Mouse (Mus musculus): ENCODE measurements around the gene Xlr3b. TPM values are rescaled to one million over a fixed set of nuclear protein-coding genes. Genes with fewer than 3 reads are reported as not detected.
"Not testable (repeated sequence)": the region's sequence is repeated elsewhere in the genome, so short reads cannot be mapped to it uniquely, and the experiment has no call there.

Xlr3b gene
- total RNA-seq (2021), result 1 to 10 TPM; 2.8 to 3.3 TPM

- peak; percentile 2 to 12 for DNase-seq
- intact Hi-C loops (cut with DNase I), result not testable (repeated sequence)
Observed at GRCm38 (mm10) chrX:73191934-73192333, at the start of gene Xlr3b. Gene Xlr3b (plus strand): TSS chrX:73192207.

DNA sequence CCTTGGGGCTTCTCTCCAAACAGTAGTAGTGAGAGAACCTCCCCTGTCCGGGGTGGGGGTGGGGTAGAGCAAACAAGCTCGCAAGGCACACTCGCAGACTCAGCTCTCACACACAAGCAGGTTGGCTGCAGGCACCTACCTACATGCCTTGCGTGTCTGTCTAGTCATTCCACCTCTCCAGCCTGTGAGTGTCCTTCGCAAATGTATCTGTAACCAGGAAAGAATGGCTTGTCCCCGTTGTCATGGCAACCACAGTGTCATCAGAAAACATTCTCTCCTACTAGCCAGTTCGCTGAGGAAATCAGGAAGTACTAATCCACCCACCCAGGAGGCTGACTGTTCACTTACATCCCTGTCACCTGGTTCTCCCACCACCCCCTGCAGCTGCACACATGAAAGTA is 48.8 kb upstream of the Xlr3b start:
- DNase-seq; intact Hi-C loops (cut with DNase I): not testable (repeated sequence)

DNA sequence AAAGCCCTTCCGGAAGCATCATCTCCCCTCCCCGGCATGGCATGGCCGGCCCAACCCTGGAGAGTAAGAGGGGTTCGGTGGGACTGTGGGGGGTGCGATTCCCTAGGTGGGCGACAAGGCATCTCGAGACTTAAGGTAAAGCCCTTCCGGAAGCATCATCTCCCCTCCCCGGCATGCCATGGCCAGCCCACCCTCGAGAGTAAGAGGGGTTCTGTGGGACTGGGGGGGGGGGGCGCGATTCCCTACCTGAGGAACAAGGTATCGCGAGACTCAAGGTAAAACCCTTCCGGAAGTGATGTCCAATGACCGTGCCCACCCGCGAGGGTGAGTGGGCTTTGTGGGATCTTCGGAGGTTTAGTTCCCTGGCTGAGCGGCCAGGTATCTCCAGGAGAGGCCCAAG is 43.5 kb upstream of the Xlr3b start, which contains the start of gene Xlr5b:
Gene Xlr5b, plus strand, starts transcription at position 301 of the 400 bp plus-strand sequence.
- DNase-seq; intact Hi-C loops (cut with DNase I): not testable (repeated sequence)

DNA sequence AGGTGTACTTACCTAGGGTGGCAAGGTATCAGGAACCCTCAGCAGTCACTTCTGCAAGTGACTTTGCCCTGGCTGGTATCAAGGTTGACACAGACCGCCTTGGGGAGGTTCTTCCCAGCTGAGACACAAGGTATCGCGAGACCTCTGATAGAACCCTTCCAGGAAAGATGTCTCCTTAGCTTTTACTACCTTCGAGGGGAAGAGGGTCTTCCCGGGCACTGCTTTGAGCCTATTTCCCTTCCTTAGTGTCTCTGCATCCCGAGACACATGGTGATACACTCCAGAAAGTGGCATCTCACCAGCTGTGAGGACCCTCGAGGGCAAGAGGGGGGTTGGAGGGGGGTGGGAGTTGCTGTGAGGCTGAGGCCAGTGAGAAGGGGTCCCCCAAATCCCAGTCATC is 42.7 kb upstream of the Xlr3b start, which contains the start of gene DXBay18:
Gene DXBay18, minus strand, starts transcription at position 101 of the 400 bp plus-strand sequence.
- DNase-seq; intact Hi-C loops (cut with DNase I): not testable (repeated sequence)

DNA sequence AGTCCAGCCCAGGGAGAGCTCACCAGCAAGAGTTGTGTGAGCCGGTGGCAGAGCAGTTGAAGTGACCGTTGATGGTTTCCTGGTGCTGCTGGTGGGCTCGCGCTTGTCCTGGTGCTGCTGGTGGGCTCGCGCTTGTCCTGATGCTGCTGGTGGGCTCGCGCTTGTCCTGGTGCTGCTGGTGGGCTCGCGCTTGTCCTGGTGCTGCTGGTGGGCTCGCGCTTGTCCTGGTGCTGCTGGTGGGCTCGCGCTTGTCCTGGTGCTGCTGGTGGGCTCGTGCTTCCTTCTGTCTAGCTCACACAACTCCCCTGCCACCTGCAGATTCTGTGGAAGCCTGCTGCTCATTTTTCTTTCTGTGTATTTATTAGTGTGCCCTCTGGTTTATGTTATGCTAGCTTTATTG is 15.1 kb upstream of the Xlr3b start, which contains the start of gene Spin2d:
Gene Spin2d, minus strand, starts transcription at position 101 of the 400 bp plus-strand sequence.
- intact Hi-C loops (cut with DNase I); DNase-seq: not testable (repeated sequence)

DNA sequence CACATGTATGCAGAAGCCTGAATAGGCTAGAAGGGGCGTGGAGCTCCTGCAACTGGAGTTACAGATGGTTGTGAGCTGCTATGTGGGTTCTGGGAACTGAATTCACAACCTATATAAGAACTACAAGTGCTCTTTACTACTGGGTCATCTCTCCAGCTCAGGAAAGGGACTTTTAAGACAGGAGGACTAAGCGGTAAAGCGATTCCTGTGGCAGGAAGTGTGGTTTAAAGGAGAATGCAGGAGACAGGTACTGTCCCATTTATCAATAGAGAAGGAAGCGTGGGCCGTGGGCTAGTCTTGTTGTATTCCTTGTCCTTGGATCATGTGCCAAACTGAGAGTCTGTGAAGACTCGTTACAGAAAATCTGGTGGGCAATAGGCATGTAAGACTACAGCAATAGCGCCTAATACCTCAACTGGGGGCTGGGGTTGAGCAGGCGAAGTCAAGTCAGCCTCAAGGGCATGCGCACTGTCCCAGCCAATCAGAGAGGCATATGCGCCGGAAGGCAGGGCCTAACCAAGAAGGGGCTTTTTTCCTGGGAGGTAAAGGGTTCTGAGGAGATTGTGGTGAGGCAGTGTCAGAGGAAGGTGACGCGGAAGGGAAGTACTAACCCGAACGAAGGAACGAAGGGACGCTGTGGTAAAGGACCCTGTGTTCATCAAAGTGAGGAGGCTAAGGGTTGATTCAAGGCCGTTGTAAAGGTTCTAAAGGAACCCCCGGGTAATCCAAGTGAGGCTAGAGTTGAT is 22.0 kb downstream of the Xlr3b start, which contains the start of gene Xlr4b:
Gene Xlr4b, plus strand, starts transcription at position 515 of the 746 bp plus-strand sequence.
- intact Hi-C loops (cut with DNase I); DNase-seq: not testable (repeated sequence)

DNA sequence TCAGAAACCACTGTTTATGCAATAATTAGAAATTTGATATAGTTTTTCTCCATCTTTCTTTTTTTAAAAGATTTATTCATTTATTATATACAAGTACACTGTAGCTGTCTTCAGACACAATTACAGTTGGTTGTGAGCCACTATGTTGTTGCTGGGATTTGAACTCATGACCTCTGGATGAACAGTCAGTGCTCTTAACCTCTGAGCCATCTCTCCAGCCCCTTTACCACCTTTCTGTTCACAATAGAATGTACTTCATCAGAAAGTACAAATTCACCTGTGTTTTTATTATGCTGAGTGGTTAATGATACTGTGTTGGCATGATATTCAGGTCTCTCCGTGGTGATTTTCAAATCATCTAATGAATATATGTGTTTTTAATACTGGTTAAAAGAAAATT is 33.4 kb downstream of the Xlr3b start:
- intact Hi-C loops (cut with DNase I), result no loop called here
- DNase-seq, result no peak

DNA sequence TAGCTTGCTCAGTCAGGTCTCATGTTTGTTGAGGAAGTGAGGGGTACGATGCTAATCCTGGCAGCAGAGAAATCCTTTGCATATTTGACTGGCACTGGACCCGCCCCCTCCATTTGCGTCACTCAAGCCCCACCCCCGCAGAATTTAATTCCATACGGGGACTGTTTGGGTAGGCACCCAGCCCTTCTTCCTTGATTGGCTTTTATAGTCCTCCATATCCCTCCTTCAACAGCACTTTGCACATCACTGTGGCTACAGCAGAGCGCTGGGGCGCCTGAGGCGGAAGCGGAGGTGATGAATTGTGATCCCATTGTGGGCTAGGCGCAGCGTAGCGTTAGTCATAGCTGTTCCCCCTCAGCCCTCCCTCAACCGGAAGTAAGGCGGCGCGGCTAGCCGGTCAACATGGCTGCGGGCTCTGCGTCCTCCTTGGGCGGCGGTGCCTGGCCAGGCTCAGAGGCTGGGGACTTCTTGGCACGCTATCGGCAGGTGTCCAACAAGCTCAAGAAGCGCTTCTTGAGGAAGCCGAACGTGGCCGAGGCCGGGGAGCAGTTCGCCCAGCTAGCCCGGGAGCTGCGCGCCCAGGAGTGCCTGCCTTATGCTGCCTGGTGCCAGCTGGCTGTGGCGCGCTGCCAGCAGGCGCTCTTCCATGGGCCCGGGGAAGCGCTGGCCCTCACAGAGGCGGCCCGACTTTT is 36.1 kb downstream of the Xlr3b start, which contains the start of gene F8a:
Gene F8a, plus strand, starts transcription at position 378 of the 692 bp plus-strand sequence.
- intact Hi-C loops (cut with DNase I), result no loop called here

DNA sequence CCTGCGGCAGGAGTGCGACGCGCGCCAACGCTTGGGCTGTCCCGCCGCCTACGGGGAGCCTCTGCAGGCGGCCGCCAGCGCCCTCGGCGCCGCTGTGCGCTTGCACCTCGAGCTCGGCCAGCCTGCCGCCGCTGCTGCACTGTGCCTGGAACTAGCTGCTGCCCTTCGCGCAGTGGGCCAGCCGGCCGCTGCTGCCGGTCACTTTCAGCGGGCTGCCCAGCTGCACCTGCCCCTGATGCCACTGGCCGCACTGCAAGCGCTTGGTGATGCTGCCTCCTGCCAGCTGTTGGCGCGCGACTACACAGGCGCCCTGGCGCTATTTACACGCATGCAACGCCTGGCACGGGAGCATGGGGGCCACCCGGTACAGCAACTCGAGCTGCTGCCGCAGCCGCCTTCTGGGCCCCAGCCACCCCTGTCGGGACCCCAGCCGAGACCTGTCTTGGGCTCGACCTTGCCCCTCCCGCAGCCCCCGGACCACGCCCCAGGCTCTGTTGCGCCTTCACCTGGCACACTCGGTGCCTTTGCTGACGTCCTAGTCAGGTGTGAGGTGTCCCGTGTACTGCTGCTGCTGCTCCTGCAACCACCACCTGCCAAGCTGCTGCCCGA is 36.7 kb downstream of the Xlr3b start:
- DNase-seq, result peak; percentile 62 to 65
- intact Hi-C loops (cut with DNase I), result no loop called here

More for the DNA sequence above, 36.1 kb downstream of the Xlr3b start, which contains the start of gene F8a:
- DNase-seq, result peak; percentile 84 to 85

- DNase-seq, result no peak
- intact Hi-C loops (cut with DNase I), result no loop called here
Observed at GRCm38 (mm10) chrX:73229288-73229687, 37.3 kb downstream of the Xlr3b start.

DNA sequence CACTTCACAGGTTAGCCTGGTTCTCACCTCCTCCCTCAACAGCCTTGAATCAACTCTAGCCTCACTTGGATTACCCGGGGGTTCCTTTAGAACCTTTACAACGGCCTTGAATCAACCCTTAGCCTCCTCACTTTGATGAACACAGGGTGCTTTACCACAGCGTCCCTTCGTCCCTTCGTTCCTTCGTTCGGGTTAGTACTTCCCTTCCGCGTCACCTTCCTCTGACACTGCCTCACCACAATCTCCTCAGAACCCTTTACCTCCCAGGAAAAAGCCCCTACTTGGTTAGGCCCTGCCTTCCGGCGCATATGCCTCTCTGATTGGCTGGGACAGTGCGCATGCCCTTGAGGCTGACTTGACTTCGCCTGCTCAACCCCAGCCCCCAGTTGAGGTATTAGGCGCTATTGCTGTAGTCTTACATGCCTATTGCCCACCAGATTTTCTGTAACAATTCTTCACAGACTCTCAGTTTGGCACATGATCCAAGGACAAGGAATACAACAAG is 50.9 kb downstream of the Xlr3b start, which contains the start of gene Xlr4c:
Gene Xlr4c, minus strand, starts transcription at position 310 of the 505 bp plus-strand sequence.
- DNase-seq, result not testable (repeated sequence)

More for the DNA sequence above, 50.9 kb downstream of the Xlr3b start, which contains the start of gene Xlr4c:
- intact Hi-C loops (cut with DNase I), result not testable (repeated sequence)

Other genes with a start within 250 kb of the Xlr3b start
- 1 to 10 TPM; 2.3 to 3.3 TPM for gene Zfp185, start 204.9 kb upstream of the Xlr3b start, total RNA-seq (2021)
- gene Pnma5, start 155.1 kb upstream of the Xlr3b start, total RNA-seq (2021), result under 1 TPM in 1 of 2 experiments, not detected in 1; 0.15 TPM
- gene Pnma3, start 127.4 kb upstream of the Xlr3b start, total RNA-seq (2021), result not detected
- 1 to 10 TPM in 1 of 2 experiments, not detected in 1; 1.2 TPM for gene Xlr4a, start 109.7 kb upstream of the Xlr3b start, total RNA-seq (2021)
- 1 to 10 TPM in 1 of 2 experiments, under 1 TPM in 1; 0.98 to 1.8 TPM for gene Xlr3a, start 95.1 kb upstream of the Xlr3b start, total RNA-seq (2021)
- gene Gm14685, start 75.2 kb upstream of the Xlr3b start, total RNA-seq (2021), result not detected
- gene Xlr5b, start 43.4 kb upstream of the Xlr3b start, total RNA-seq (2021), result not detected
- gene DXBay18, start 42.8 kb upstream of the Xlr3b start, total RNA-seq (2021), result not detected
- not detected for gene Spin2d, start 15.2 kb upstream of the Xlr3b start, total RNA-seq (2021)
- 1 to 10 TPM in 1 of 2 experiments, under 1 TPM in 1; 0.77 to 1.2 TPM for gene Xlr4b, start 22.1 kb downstream of the Xlr3b start, total RNA-seq (2021)
- gene F8a, start 36.1 kb downstream of the Xlr3b start, total RNA-seq (2021), result 1 to 10 TPM; 5.8 to 7.3 TPM
- not detected for gene Xlr4c, start 50.9 kb downstream of the Xlr3b start, total RNA-seq (2021)
- not detected for gene Xlr3c, start 73.2 kb downstream of the Xlr3b start, total RNA-seq (2021)
- gene Xlr5a, start 100.8 kb downstream of the Xlr3b start, total RNA-seq (2021), result not detected
- gene Xlr5c, start 100.8 kb downstream of the Xlr3b start, total RNA-seq (2021), result not detected
- gene Gm45015, start 144.6 kb downstream of the Xlr3b start, total RNA-seq (2021), result not detected
- 1 to 10 TPM; 6.7 to 8.1 TPM for gene Zfp275, start 150.4 kb downstream of the Xlr3b start, total RNA-seq (2021)
- not detected for gene Gm18336, start 206.5 kb downstream of the Xlr3b start, total RNA-seq (2021)
- gene Zfp92, start 218.9 kb downstream of the Xlr3b start, total RNA-seq (2021), result not detected
- gene Trex2, start 243.1 kb downstream of the Xlr3b start, total RNA-seq (2021), result not detected

Measured in heart, postnatal 10 days (tissue).